Mouse (Mus musculus): ENCODE data around the gene Dpp4. TPM values are rescaled to one million over a fixed set of nuclear protein-coding genes. Genes with fewer than 3 reads are reported as not detected.

Dpp4 gene
- polyA plus RNA-seq, 1 experiment from 2014 or later, result 26.5 TPM

DNA sequence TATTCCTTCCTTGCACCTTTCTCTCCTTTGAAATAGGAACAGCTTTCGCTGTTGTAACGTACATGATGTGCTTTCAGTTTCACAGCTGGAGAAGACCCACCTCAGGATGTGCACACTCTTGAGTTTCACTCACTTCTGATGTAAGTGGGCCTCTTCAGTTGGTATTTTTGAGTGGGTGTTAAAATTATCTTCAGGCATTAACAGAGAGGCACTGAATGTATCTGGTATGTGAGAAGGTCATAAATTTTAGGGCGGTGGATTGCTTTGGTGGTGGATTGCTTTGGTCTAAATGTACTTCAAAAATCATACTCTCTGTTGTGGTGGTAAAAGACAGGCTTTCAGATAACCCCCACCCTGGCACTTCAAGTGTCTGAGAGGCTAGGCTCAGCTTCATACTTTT is 17.2 kb downstream of the Dpp4 start:
- Histone ChIP-seq H3K27ac (replicated peaks in 1 of 2; ENCODE audit: control insufficient read depth in 1 of 2, insufficient read depth in 1 of 2, low read depth in 2 of 2, low read length in 2 of 2) (no peak overlapping the region), H3K27me3 (ENCODE audit: control insufficient read depth, insufficient read depth, low read length) (no peaks in the 10 kb centered on the region), H3K4me1 (ENCODE audit: control insufficient read depth in 2 of 2, insufficient read depth in 2 of 2, low read length in 2 of 2) (no peaks in the 10 kb centered on the region), H3K9ac (ENCODE audit: low read length) (no peak overlapping the region), H3K4me3 (ENCODE audit: control insufficient read depth in 1 of 2, insufficient read depth in 1 of 2, low read depth in 1 of 2, low read length in 2 of 2) (no peak overlapping the region), H3K36me3 (ENCODE audit: control insufficient read depth, insufficient read depth, low read length) (no peaks in the 10 kb centered on the region), H3K9me3 (ENCODE audit: control insufficient read depth, low read length) (no peaks in the 10 kb centered on the region), H3K4me2 (ENCODE audit: low read length) (no peak overlapping the region)
- no peak for ATAC-seq (ENCODE audit: insufficient number of reproducible peaks, insufficient read depth, low FRiP score, low read depth)
- WGBS, result 82% methylated on average over 3 of the region's 3 CpGs

DNA sequence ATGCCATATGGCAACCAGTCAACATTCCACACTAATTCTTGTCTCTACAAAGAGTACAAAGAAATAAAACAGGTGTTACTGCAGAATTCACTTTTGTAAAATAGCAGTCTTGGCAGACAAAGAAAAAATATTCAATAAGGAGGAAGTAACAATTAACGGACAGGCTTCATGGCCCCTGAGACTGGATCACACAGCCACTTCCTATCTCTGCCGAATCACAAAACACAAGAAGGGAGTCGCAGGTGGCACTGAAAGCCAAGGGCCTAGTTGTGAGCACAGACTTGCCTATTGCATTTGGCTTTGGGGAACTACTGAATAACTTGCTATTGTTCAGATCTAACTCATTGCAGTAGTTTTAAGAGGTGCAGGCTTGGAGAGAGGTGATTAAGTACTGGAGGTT is 19.9 kb downstream of the Dpp4 start:
- Histone ChIP-seq H3K4me2 (ENCODE audit: low read length) (no peak overlapping the region), H3K36me3 (ENCODE audit: control insufficient read depth, insufficient read depth, low read length) (no peaks in the 10 kb centered on the region), H3K4me1 (ENCODE audit: control insufficient read depth in 2 of 2, insufficient read depth in 2 of 2, low read length in 2 of 2) (no peaks in the 10 kb centered on the region), H3K27ac (replicated peaks in 1 of 2; ENCODE audit: control insufficient read depth in 1 of 2, insufficient read depth in 1 of 2, low read depth in 2 of 2, low read length in 2 of 2) (no peak overlapping the region), H3K9ac (ENCODE audit: low read length) (no peak overlapping the region), H3K9me3 (ENCODE audit: control insufficient read depth, low read length) (no peaks in the 10 kb centered on the region), H3K27me3 (ENCODE audit: control insufficient read depth, insufficient read depth, low read length) (no peaks in the 10 kb centered on the region), H3K4me3 (ENCODE audit: control insufficient read depth in 1 of 2, insufficient read depth in 1 of 2, low read depth in 1 of 2, low read length in 2 of 2) (no peak overlapping the region)
- no peak for ATAC-seq (ENCODE audit: insufficient number of reproducible peaks, insufficient read depth, low FRiP score, low read depth)
- WGBS, result 75% methylated on average over 3 of the region's 3 CpGs

DNA sequence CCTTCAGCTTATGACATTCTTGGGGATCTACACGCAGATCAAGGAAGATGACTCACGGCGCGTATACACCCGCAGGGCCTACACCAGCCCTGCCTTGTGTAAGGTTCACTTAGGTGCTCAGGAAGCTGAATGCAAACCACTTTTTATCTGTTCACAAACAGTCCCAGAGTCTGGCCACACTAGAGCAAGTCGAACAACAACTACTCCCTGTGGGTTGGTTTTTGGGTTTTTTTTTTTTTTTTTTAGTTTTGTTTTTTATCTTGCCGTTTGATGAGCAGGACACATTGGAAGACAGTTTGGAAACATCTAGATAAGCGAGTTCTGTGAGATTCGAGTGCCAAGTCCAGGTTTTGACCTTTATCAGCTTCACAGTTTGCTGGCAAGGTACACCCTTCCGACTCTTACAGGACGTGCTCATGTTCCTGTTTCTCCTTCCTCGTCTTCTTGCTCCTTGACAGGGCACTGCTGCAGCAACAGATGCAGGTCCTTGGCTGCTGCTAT is 21.0 kb downstream of the Dpp4 start:
- no peak overlapping the region for H3K27ac ChIP-seq (replicated peaks in 1 of 2; ENCODE audit: control insufficient read depth in 1 of 2, insufficient read depth in 1 of 2, low read depth in 2 of 2, low read length in 2 of 2)

GRCm38 (mm10) chr2:62390305-62390704 is 21.7 kb downstream of the Dpp4 start:
- no peak overlapping the region for H3K4me2 ChIP-seq (ENCODE audit: low read length)
- no peak overlapping the region for H3K9ac ChIP-seq (ENCODE audit: low read length)
- H3K4me1 ChIP-seq (ENCODE audit: control insufficient read depth in 2 of 2, insufficient read depth in 2 of 2, low read length in 2 of 2), result no peaks in the 10 kb centered on the region
- H3K27me3 ChIP-seq (ENCODE audit: control insufficient read depth, insufficient read depth, low read length), result no peaks in the 10 kb centered on the region
- no peaks in the 10 kb centered on the region for H3K36me3 ChIP-seq (ENCODE audit: control insufficient read depth, insufficient read depth, low read length)
- WGBS, result 55% methylated on average over 3 of the region's 3 CpGs
- no peaks in the 10 kb centered on the region for H3K9me3 ChIP-seq (ENCODE audit: control insufficient read depth, low read length)
- ATAC-seq (ENCODE audit: insufficient number of reproducible peaks, insufficient read depth, low FRiP score, low read depth), result no peak
- H3K4me3 ChIP-seq (ENCODE audit: control insufficient read depth in 1 of 2, insufficient read depth in 1 of 2, low read depth in 1 of 2, low read length in 2 of 2), result no peak overlapping the region
- H3K27ac ChIP-seq (replicated peaks in 1 of 2; ENCODE audit: control insufficient read depth in 1 of 2, insufficient read depth in 1 of 2, low read depth in 2 of 2, low read length in 2 of 2), result no peak overlapping the region

More for the DNA sequence above, 21.0 kb downstream of the Dpp4 start:
- Histone ChIP-seq H3K4me1 (ENCODE audit: control insufficient read depth in 2 of 2, insufficient read depth in 2 of 2, low read length in 2 of 2) (no peaks in the 10 kb centered on the region), H3K4me2 (ENCODE audit: low read length) (no peak overlapping the region), H3K27me3 (ENCODE audit: control insufficient read depth, insufficient read depth, low read length) (no peaks in the 10 kb centered on the region), H3K9me3 (ENCODE audit: control insufficient read depth, low read length) (no peaks in the 10 kb centered on the region), H3K9ac (ENCODE audit: low read length) (no peak overlapping the region), H3K36me3 (ENCODE audit: control insufficient read depth, insufficient read depth, low read length) (no peaks in the 10 kb centered on the region), H3K4me3 (ENCODE audit: control insufficient read depth in 1 of 2, insufficient read depth in 1 of 2, low read depth in 1 of 2, low read length in 2 of 2) (no peak overlapping the region)
- WGBS, result 70% methylated on average over 12 of the region's 12 CpGs
- ATAC-seq (ENCODE audit: insufficient number of reproducible peaks, insufficient read depth, low FRiP score, low read depth), result no peak

- Histone ChIP-seq H3K9me3 (ENCODE audit: control insufficient read depth, low read length) (no peaks in the 10 kb centered on the region), H3K27me3 (ENCODE audit: control insufficient read depth, insufficient read depth, low read length) (no peaks in the 10 kb centered on the region), H3K36me3 (ENCODE audit: control insufficient read depth, insufficient read depth, low read length) (no peaks in the 10 kb centered on the region), H3K27ac (replicated peaks in 1 of 2; ENCODE audit: control insufficient read depth in 1 of 2, insufficient read depth in 1 of 2, low read depth in 2 of 2, low read length in 2 of 2) (no peak overlapping the region), H3K4me2 (ENCODE audit: low read length) (no peak overlapping the region), H3K9ac (ENCODE audit: low read length) (no peak overlapping the region), H3K4me3 (ENCODE audit: control insufficient read depth in 1 of 2, insufficient read depth in 1 of 2, low read depth in 1 of 2, low read length in 2 of 2) (no peak overlapping the region), H3K4me1 (ENCODE audit: control insufficient read depth in 2 of 2, insufficient read depth in 2 of 2, low read length in 2 of 2) (no peaks in the 10 kb centered on the region)
- ATAC-seq (ENCODE audit: insufficient number of reproducible peaks, insufficient read depth, low FRiP score, low read depth), result no peak
- 91% methylated on average over 4 of the region's 4 CpGs for WGBS
These were observed 23.2 kb downstream of the Dpp4 start for GRCm38 (mm10) chr2:62388841-62389240.

DNA sequence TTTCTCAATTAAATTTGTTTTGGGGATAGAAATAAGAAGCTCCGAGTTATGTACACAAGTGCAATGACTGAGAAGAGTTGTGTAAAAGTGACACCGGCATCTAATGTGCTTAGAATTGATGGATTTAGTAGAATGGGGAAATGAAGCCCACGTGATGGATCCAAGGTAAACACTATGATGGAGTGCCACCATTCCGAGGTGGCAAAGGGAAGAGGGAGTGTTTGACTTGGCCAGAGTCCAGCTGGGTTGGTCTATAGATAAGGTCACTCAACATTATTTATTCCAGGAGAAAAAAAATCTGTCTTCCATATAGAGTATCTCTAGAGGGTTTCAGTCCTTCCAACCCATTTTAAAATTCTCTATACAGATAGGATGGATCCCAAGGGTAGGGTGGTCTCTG is 28.8 kb downstream of the Dpp4 start:
- H3K27me3 ChIP-seq (ENCODE audit: control insufficient read depth, insufficient read depth, low read length), result no peaks in the 10 kb centered on the region
- ATAC-seq (ENCODE audit: insufficient number of reproducible peaks, insufficient read depth, low FRiP score, low read depth), result no peak
- H3K9ac ChIP-seq (ENCODE audit: low read length), result no peak overlapping the region
- H3K4me2 ChIP-seq (ENCODE audit: low read length), result no peak overlapping the region
- H3K27ac ChIP-seq (replicated peaks in 1 of 2; ENCODE audit: control insufficient read depth in 1 of 2, insufficient read depth in 1 of 2, low read depth in 2 of 2, low read length in 2 of 2), result no peak overlapping the region
- no peaks in the 10 kb centered on the region; a peak in 1 of 4 replicates for H3K4me1 ChIP-seq (ENCODE audit: control insufficient read depth in 2 of 2, insufficient read depth in 2 of 2, low read length in 2 of 2)
- 63% methylated on average over 4 of the region's 4 CpGs for WGBS
- H3K36me3 ChIP-seq (ENCODE audit: control insufficient read depth, insufficient read depth, low read length), result no peaks in the 10 kb centered on the region
- no peaks in the 10 kb centered on the region for H3K9me3 ChIP-seq (ENCODE audit: control insufficient read depth, low read length)
- H3K4me3 ChIP-seq (ENCODE audit: control insufficient read depth in 1 of 2, insufficient read depth in 1 of 2, low read depth in 1 of 2, low read length in 2 of 2), result no peak overlapping the region

GRCm38 (mm10) chr2:62382440-62382839 is 29.6 kb downstream of the Dpp4 start:
- H3K27ac ChIP-seq (replicated peaks in 1 of 2; ENCODE audit: control insufficient read depth in 1 of 2, insufficient read depth in 1 of 2, low read depth in 2 of 2, low read length in 2 of 2), result no peak overlapping the region
- WGBS, result 59% methylated on average over 5 of the region's 5 CpGs

DNA sequence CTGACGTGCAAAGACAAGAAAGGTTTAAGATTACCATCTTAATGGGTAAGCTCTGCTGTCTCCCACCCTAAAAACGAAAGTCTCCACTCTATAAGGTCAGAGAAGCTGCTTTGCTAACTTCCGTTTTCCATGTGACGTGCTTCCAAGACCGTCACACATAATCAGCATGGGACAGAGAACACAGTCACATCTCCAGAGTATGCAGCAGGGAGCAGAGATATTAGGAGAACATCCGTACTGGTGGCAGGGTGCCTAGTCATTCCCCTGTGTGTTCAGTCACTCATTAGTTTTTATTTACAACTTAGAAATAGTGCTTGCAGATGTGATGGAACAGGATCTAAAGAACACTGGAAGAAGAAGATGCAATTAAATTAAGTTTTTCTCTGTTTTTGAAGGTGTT is 30.3 kb downstream of the Dpp4 start:
- H3K27me3 ChIP-seq (ENCODE audit: control insufficient read depth, insufficient read depth, low read length), result no peaks in the 10 kb centered on the region
- no peak overlapping the region for H3K4me2 ChIP-seq (ENCODE audit: low read length)
- H3K9me3 ChIP-seq (ENCODE audit: control insufficient read depth, low read length), result no peaks in the 10 kb centered on the region
- no peak overlapping the region for H3K4me3 ChIP-seq (ENCODE audit: control insufficient read depth in 1 of 2, insufficient read depth in 1 of 2, low read depth in 1 of 2, low read length in 2 of 2)
- no peak overlapping the region for H3K27ac ChIP-seq (replicated peaks in 1 of 2; ENCODE audit: control insufficient read depth in 1 of 2, insufficient read depth in 1 of 2, low read depth in 2 of 2, low read length in 2 of 2)
- no peak for ATAC-seq (ENCODE audit: insufficient number of reproducible peaks, insufficient read depth, low FRiP score, low read depth)
- 75% methylated on average over 6 of the region's 6 CpGs for WGBS
- H3K36me3 ChIP-seq (ENCODE audit: control insufficient read depth, insufficient read depth, low read length), result no peaks in the 10 kb centered on the region
- no peaks in the 10 kb centered on the region; a peak in 1 of 4 replicates for H3K4me1 ChIP-seq (ENCODE audit: control insufficient read depth in 2 of 2, insufficient read depth in 2 of 2, low read length in 2 of 2)
- H3K9ac ChIP-seq (ENCODE audit: low read length), result no peak overlapping the region

More at GRCm38 (mm10) chr2:62382440-62382839, 29.6 kb downstream of the Dpp4 start:
- H3K9me3 ChIP-seq (ENCODE audit: control insufficient read depth, low read length), result no peaks in the 10 kb centered on the region
- H3K36me3 ChIP-seq (ENCODE audit: control insufficient read depth, insufficient read depth, low read length), result no peaks in the 10 kb centered on the region
- H3K4me2 ChIP-seq (ENCODE audit: low read length), result no peak overlapping the region
- no peak overlapping the region for H3K4me3 ChIP-seq (ENCODE audit: control insufficient read depth in 1 of 2, insufficient read depth in 1 of 2, low read depth in 1 of 2, low read length in 2 of 2)
- no peaks in the 10 kb centered on the region; a peak in 1 of 4 replicates for H3K4me1 ChIP-seq (ENCODE audit: control insufficient read depth in 2 of 2, insufficient read depth in 2 of 2, low read length in 2 of 2)
- no peaks in the 10 kb centered on the region for H3K27me3 ChIP-seq (ENCODE audit: control insufficient read depth, insufficient read depth, low read length)
- H3K9ac ChIP-seq (ENCODE audit: low read length), result no peak overlapping the region
- ATAC-seq (ENCODE audit: insufficient number of reproducible peaks, insufficient read depth, low FRiP score, low read depth), result no peak

All from heart, embryonic 14.5 days (tissue).